Mouse (Mus musculus): ENCODE results near the gene Fam122b.

DNA sequence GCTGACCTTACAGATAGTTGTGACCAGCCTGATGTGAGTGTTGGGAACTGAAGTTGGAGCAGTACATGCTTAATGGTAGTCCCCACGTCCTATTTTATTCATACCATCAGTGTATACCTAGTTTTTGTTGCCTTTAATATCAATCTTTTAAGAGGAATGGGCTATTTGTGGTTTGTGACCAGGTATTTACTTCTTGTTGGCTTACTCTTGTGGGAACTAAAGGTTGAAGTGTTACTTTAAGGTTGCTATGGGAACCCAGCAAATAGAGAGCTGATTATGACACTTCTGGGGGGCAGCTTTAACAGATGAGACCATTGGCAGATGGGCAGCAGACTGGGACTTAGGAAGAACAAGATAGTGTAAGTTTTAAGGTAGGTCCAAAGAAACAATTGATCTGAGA lies 3.5 kb upstream of the Fam122b start, which contains the start of gene Fam122c:
- no peak for TF ChIP-seq POLR2A (IDR thresholded peaks at IDR 0.05; ENCODE audit: control insufficient read depth, extremely low read depth, insufficient read depth, low read length, poor library complexity)
- TF ChIP-seq CTCF (IDR thresholded peaks at IDR 0.05; ENCODE audit: borderline replicate concordance, control insufficient read depth, extremely low read depth, insufficient read depth, low read length, poor library complexity), result no peak

Measured in thymus, adult 2 months (tissue).